ENCODE assay signal across 20 mouse cellular contexts in genomic region chr11:20521321-20521720, GRCm38 (mm10). TPM values are rescaled to one million over a fixed set of nuclear protein-coding genes. Genes with fewer than 3 reads are reported as not detected.
DNase-seq lines count a peak whose midpoint lies in the region; ATAC-seq lines count a peak whose summit lies in the region.
"Had no signal": no experiment of that assay in that cellular context is flagged by ENCODE, and none has a peak within 500 bp of the region (broad histone marks: within the 10 kb centered on the region; RNA-seq: fewer than 3 reads in every experiment).

No protein-coding gene starts in this region.

- no peaks in the 10 kb centered on the region for H3K9me3 ChIP-seq in kidney, embryonic 14.5 days (ENCODE audit: control insufficient read depth, low read length)
- H3K9me3 ChIP-seq in hindbrain, embryonic 10.5 days, result no peaks in the 10 kb centered on the region
- H3K9me3 ChIP-seq: embryonic facial prominence, embryonic 10.5 days; heart, embryonic 10.5 days; hindbrain, embryonic 13.5 days had no signal

- peak; percentile 52 for DNase-seq in kidney, adult 18-20 months
- peak; percentile 54 for DNase-seq in lung, postnatal 36 days
- DNase-seq in lung, postnatal 14 days, result no peak
- DNase-seq in kidney, postnatal 25 days, result peak; percentile 40 to 82
- no peak for DNase-seq in hindbrain, embryonic 10.5 days (ENCODE audit: low spot score)
- DNase-seq: adrenal gland, adult 2 months; adrenal gland, postnatal 25 days; cerebellum, adult 2 months; cerebellum, postnatal 10 days; gastrocnemius, postnatal 36 days; heart, adult 11 months; heart, postnatal 10 days; heart, postnatal 4 days had no signal

- H3K4me2 ChIP-seq in kidney, embryonic 14.5 days (replicated peaks; ENCODE audit: low read depth, low read length), result no peak overlapping the region
- H3K4me2 ChIP-seq: hindbrain, embryonic 13.5 days had no signal

- H3K4me3 ChIP-seq in kidney, embryonic 14.5 days (ENCODE audit: low read length), result no peak overlapping the region
- H3K4me3 ChIP-seq in hindbrain, embryonic 10.5 days, result no peak overlapping the region
- H3K4me3 ChIP-seq: embryonic facial prominence, embryonic 10.5 days; heart, embryonic 10.5 days; hindbrain, embryonic 13.5 days had no signal

- H3K4me1 ChIP-seq in kidney, embryonic 14.5 days (ENCODE audit: control insufficient read depth, insufficient read depth, low read length), result no peaks in the 10 kb centered on the region
- no peaks in the 10 kb centered on the region for H3K4me1 ChIP-seq in hindbrain, embryonic 10.5 days (replicated peaks)
- H3K4me1 ChIP-seq: embryonic facial prominence, embryonic 10.5 days; heart, embryonic 10.5 days; hindbrain, embryonic 13.5 days had no signal

- WGBS in kidney, embryonic 14.5 days, result 93% methylated on average over 2 of the region's 2 CpGs
- 98% methylated on average over 2 of the region's 2 CpGs for WGBS in hindbrain, embryonic 10.5 days

- ATAC-seq in kidney, embryonic 14.5 days (ENCODE audit: low FRiP score, low TSS enrichment), result no peak
- ATAC-seq: forebrain, embryonic 14.5 days; Patski had no signal

- H3K9ac ChIP-seq in kidney, embryonic 14.5 days (ENCODE audit: low read depth, low read length), result no peak overlapping the region
- H3K9ac ChIP-seq: hindbrain, embryonic 13.5 days had no signal

- H3K27ac ChIP-seq in kidney, embryonic 14.5 days (ENCODE audit: low read depth, low read length), result no peak overlapping the region
- no peak overlapping the region for H3K27ac ChIP-seq in hindbrain, embryonic 10.5 days
- H3K27ac ChIP-seq: embryonic facial prominence, embryonic 10.5 days; heart, embryonic 10.5 days; hindbrain, embryonic 13.5 days had no signal

- no peaks in the 10 kb centered on the region for H3K36me3 ChIP-seq in kidney, embryonic 14.5 days (ENCODE audit: control insufficient read depth, insufficient read depth, low read length)
- no peaks in the 10 kb centered on the region for H3K36me3 ChIP-seq in hindbrain, embryonic 10.5 days
- H3K36me3 ChIP-seq: embryonic facial prominence, embryonic 10.5 days; heart, embryonic 10.5 days; hindbrain, embryonic 13.5 days had no signal

- no peaks in the 10 kb centered on the region for H3K27me3 ChIP-seq in kidney, embryonic 14.5 days (ENCODE audit: control insufficient read depth, insufficient read depth, low read length)
- no peaks in the 10 kb centered on the region for H3K27me3 ChIP-seq in hindbrain, embryonic 10.5 days (ENCODE audit: insufficient read depth, poor library complexity, severe bottlenecking)
- H3K27me3 ChIP-seq: CH12.LX; hindbrain, embryonic 13.5 days; Patski had no signal

RNA-seq across cellular contexts. Expression of gene Sertad2, which starts 21.7 kb away (rescaled TPM):
- polyA plus RNA-seq in kidney, embryonic 14.5 days (2014; fragmentation: Nextera tagmentation; extraction: Ambion mirVana), result 24.4 and 34.9 TPM in 2 replicates
- 31.8 and 32.1 TPM in 2 replicates for polyA plus RNA-seq in hindbrain, embryonic 10.5 days (2016; fragmentation: Nextera tagmentation; extraction: Ambion mirVana)

Comparison
In these comparisons a context has a peak if more than half of its experiments do, and no peak if none do; other contexts are left out.
1. DNase-seq: peak in kidney, adult 18-20 months (single experiment), lung, postnatal 36 days (single experiment) and kidney, postnatal 25 days (2 of 2); none in lung, postnatal 14 days (single experiment) and hindbrain, embryonic 10.5 days (single experiment).